Mouse (Mus musculus): ENCODE measurements around the gene Gtf2ird1.

DNA sequence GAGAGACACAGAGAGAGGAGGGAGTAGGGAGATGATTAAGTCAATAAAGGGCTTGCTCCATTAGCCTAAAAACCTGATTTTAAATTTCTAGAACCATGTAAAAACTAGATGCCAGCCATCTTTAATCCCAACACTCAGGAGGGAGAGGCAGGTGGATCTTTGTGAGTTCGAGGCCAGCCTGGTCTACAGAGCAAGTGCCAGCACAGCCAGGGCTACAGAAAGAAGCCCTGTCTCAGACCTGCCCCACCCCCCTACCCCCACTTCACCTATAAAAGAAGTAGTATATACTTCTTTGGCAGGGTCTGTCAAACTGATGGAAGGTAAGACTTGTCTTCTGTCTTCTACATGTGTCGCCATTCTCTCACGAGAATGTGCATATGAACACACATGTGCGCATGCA lies 4.0 kb upstream of the Gtf2ird1 start:
- TF ChIP-seq POLR2A (IDR thresholded peaks at IDR 0.05; ENCODE audit: extremely low read depth, insufficient read depth, low read length) = no peak
- TF ChIP-seq CTCF (IDR thresholded peaks at IDR 0.05; ENCODE audit: low read depth, low read length) = no peak
